Mouse (Mus musculus) forebrain, embryonic 14.5 days (tissue): Measurements from ENCODE around the gene Dnah12. TPM values are rescaled to one million over a fixed set of nuclear protein-coding genes. Genes with fewer than 3 reads are reported as not detected.

ENCODE experiments used
- ATAC-seq: fragments of 200-750 bp; cut with Nextera tagmentation; 2 replicates; pipeline ENCODE4 v1.8.0; 2017; ENCODE audit warnings: mild to moderate bottlenecking, moderate library complexity
- DNase-seq: peaks from one replicate; pipeline ENCODE4 v3.0.0-alpha.2; 2015; ENCODE audit warnings: low spot score
- H3K27ac ChIP-seq: fragments of 300-500 bp; sonication (generic); 2 replicates; pipeline ENCODE4 v1.5.1; 2014; ENCODE audit warnings: low read depth, mild to moderate bottlenecking, control low read depth, low read length, moderate library complexity
- H3K27me3 ChIP-seq: fragments of 300-500 bp; sonication (generic); replicated peaks from 2 replicates; pipeline ENCODE4 v1.6.1; 2014; ENCODE audit warnings: low read length, control low read depth, mixed read lengths; ENCODE audit not compliant: control insufficient read depth, insufficient read depth
- H3K36me3 ChIP-seq: fragments of 300-500 bp; sonication (generic); 2 replicates; pipeline ENCODE4 v1.6.1; 2014; ENCODE audit warnings: low read length, control low read depth; ENCODE audit not compliant: control insufficient read depth, insufficient read depth
- H3K4me1 ChIP-seq: fragments of 300-500 bp; sonication (generic); 2 replicates; pipeline ENCODE4 v1.6.1; 2014; ENCODE audit warnings: antibody characterized with exemption, low read length, control low read depth; ENCODE audit not compliant: control insufficient read depth, insufficient read depth
- H3K4me2 ChIP-seq: fragments of 300-500 bp; sonication (generic); 2 replicates; pipeline ENCODE4 v1.6.1; 2014; ENCODE audit warnings: mild to moderate bottlenecking, control low read depth, low read length
- H3K4me3 ChIP-seq: fragments of 300-500 bp; sonication (generic); 2 replicates; pipeline ENCODE4 v1.5.1; 2014; ENCODE audit warnings: low read depth, low read length, control low read depth
- H3K9ac ChIP-seq: fragments of 300-500 bp; sonication (generic); 2 replicates; pipeline ENCODE4 v1.6.1; 2014; ENCODE audit warnings: mild to moderate bottlenecking, low read length, control low read depth, moderate library complexity
- H3K9me3 ChIP-seq: fragments of 300-500 bp; sonication (generic); replicated peaks from 2 replicates; pipeline ENCODE4 v1.6.1; 2016; ENCODE audit warnings: low read length, control low read depth, mixed read lengths; ENCODE audit not compliant: control insufficient read depth
- WGBS: fragments of 180-500 bp; shearing (Covaris S2); extraction: QIAGEN DNeasy Blood & Tissue Kit; methylation state at CpG from one replicate; pipeline ENCODE4 v1.1.7; 2014; 5-methylcytosine and 5-hydroxymethylcytosine counted together
- polyA plus RNA-seq: library from polyadenylated mRNA; unstranded; fragments of >200 nt; fragmentation: Nextera tagmentation; extraction: Ambion mirVana; gene quantifications from 2 replicates; pipeline ENCODE4 v1.2.1, GENCODE M21; 2014

The Dnah12 gene
- polyA plus RNA-seq, 1 experiment from 2014 or later: 0.10 TPM

DNA sequence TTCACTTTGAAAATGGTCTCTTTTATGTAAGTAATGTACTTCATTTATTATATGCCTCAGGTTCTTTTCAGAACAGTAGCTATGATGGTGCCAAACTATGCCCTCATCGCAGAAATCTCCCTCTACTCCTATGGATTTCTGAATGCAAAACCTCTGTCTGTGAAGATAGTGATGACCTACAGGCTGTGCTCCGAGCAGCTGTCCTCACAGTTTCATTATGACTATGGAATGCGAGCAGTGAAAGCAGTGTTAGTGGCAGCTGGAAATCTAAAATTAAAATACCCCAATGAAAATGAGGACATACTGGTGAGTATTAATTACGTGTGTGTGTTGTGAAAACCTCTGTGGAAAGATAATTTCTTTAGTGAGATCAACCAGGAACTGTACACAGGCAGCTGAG, 80.5 kb downstream of the Dnah12 start:
- no peak for ATAC-seq
- WGBS: 80% methylated on average over 4 of the region's 4 CpGs
- H3K4me2 ChIP-seq: no peak overlapping the region

GRCm38 (mm10) chr14:26783731-26784130, 90.7 kb downstream of the Dnah12 start:
- Histone ChIP-seq H3K36me3 (no peaks in the 10 kb centered on the region), H3K4me2 (no peak overlapping the region), H3K4me3 (no peak overlapping the region), H3K4me1 (no peaks in the 10 kb centered on the region), H3K9ac (no peak overlapping the region), H3K27ac (no peak overlapping the region), H3K27me3 (no peaks in the 10 kb centered on the region), H3K9me3 (no peaks in the 10 kb centered on the region)
- 69% methylated on average over 4 of the region's 4 CpGs for WGBS
- DNase-seq (no peak), ATAC-seq (no peak)

More for the DNA sequence above, 80.5 kb downstream of the Dnah12 start:
- no peaks in the 10 kb centered on the region for H3K4me1 ChIP-seq
- H3K27me3 ChIP-seq: no peaks in the 10 kb centered on the region
- no peaks in the 10 kb centered on the region for H3K9me3 ChIP-seq
- no peak overlapping the region for H3K9ac ChIP-seq
- H3K36me3 ChIP-seq: no peaks in the 10 kb centered on the region
- H3K4me3 ChIP-seq: no peak overlapping the region
- no peak overlapping the region for H3K27ac ChIP-seq
- no peak for DNase-seq

GRCm38 (mm10) chr14:26785695-26786094, 92.6 kb downstream of the Dnah12 start:
- Histone ChIP-seq H3K27me3 (no peaks in the 10 kb centered on the region), H3K4me1 (no peaks in the 10 kb centered on the region), H3K9me3 (no peaks in the 10 kb centered on the region), H3K4me2 (no peak overlapping the region), H3K9ac (no peak overlapping the region), H3K4me3 (no peak overlapping the region), H3K27ac (no peak overlapping the region), H3K36me3 (no peaks in the 10 kb centered on the region)
- DNase-seq (peak; percentile 28), ATAC-seq (no peak)
- 42% methylated on average over 4 of the region's 4 CpGs for WGBS

DNA sequence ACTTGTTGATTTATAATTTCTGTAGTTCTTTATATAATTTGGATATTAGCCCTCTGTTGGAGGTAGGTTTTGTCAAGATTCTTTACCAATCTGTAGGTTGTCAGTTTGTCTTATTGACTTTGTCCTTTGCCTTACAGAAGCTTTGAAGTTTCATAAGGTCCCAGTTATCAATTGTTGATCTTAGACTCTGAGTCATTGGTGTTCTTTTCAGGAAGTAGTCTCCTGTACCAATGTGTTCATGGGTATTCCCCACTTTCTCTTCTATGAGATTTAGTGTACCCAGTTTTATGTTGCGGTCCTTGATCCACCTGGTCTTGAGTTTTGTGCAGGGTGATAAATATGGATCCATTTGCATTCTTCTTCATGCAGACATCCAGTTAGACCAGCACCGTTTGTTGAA, 101.4 kb downstream of the Dnah12 start:
- no peak for ATAC-seq
- 92% methylated on average over 2 of the region's 2 CpGs for WGBS
- no peak overlapping the region for H3K4me2 ChIP-seq

DNA sequence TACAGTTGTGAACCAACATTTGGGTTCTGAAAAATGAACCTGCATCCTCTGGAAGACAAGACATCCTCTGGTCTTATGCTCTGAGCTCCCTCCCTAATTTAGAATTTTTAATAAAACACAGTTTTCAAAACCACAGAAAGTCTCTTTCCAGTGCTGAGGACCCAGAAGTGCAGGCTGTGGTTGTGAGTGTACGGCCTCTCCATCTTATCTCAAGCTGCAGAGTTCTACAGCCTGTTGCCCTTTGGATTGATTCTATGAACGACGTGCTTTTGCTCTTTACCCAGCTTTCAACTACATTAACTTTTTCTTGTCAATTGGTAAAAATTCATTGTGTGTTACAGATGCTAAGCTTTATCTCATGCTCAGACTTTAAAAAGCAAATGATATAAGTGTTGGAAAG, 105.3 kb downstream of the Dnah12 start:
- Histone ChIP-seq H3K36me3 (no peaks in the 10 kb centered on the region), H3K27ac (no peak overlapping the region), H3K9ac (no peak overlapping the region), H3K4me1 (no peaks in the 10 kb centered on the region), H3K27me3 (no peaks in the 10 kb centered on the region), H3K4me2 (no peak overlapping the region), H3K9me3 (no peaks in the 10 kb centered on the region), H3K4me3 (no peak overlapping the region)
- 90% methylated on average over 3 of the region's 3 CpGs for WGBS
- ATAC-seq (no peak), DNase-seq (no peak)

More for the DNA sequence above, 101.4 kb downstream of the Dnah12 start:
- Histone ChIP-seq H3K9ac (no peak overlapping the region), H3K36me3 (no peaks in the 10 kb centered on the region), H3K27me3 (no peaks in the 10 kb centered on the region), H3K4me3 (no peak overlapping the region), H3K4me1 (no peaks in the 10 kb centered on the region), H3K9me3 (no peaks in the 10 kb centered on the region), H3K27ac (no peak overlapping the region)
- no peak for DNase-seq

DNA sequence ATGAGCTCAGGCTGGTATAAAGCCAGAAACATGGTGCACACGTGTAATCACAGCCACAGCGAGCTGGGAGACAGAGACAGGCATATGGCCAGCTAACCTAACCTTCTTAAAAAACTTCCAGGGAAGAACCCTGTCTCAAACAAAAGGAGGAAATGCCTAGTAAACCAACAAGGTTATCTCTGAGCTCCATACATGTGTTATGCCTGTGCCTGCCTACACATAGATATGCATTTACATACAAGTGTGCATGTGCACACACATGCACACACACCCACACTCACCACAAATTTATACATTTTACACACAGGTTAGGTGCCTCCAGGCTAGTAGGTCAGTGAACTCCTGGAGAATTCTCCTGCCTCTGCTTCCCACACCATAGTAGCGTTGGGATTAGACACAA, 106.2 kb downstream of the Dnah12 start:
- ATAC-seq: no peak
- no peak overlapping the region for H3K27ac ChIP-seq
- no peaks in the 10 kb centered on the region for H3K36me3 ChIP-seq
- H3K4me2 ChIP-seq: no peak overlapping the region
- no peak overlapping the region for H3K9ac ChIP-seq
- 73% methylated on average over 3 of the region's 3 CpGs for WGBS
- no peak overlapping the region for H3K4me3 ChIP-seq
- DNase-seq: no peak
- H3K9me3 ChIP-seq: no peaks in the 10 kb centered on the region
- H3K27me3 ChIP-seq: no peaks in the 10 kb centered on the region
- H3K4me1 ChIP-seq: no peaks in the 10 kb centered on the region

GRCm38 (mm10) chr14:26805500-26805899, 112.4 kb downstream of the Dnah12 start:
- Histone ChIP-seq H3K36me3 (no peaks in the 10 kb centered on the region), H3K4me1 (no peaks in the 10 kb centered on the region), H3K4me2 (no peak overlapping the region), H3K4me3 (no peak overlapping the region), H3K27ac (no peak overlapping the region), H3K9ac (no peak overlapping the region), H3K27me3 (no peaks in the 10 kb centered on the region), H3K9me3 (no peaks in the 10 kb centered on the region)
- 80% methylated on average over 7 of the region's 7 CpGs for WGBS
- no peak for DNase-seq
- no peak for ATAC-seq

DNA sequence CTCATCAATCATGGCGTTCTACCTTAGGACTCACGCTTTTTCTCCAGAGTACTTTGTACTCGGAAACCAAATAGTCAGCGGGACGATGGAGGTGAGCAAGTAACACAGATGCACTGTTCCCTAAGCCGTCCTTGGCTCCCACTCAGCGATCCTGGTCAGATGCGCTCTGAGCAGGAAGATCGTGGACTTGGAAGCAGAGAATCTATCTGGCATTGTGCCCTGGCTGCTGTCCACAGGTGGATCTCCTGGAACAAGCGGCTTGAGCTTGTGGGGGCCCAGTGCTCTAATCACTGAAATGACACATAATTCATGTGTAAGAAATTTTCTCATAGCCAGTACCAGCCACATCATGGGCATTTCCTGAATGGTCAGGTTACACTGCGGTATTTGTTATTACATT, 119.7 kb downstream of the Dnah12 start:
- DNase-seq (no peak), ATAC-seq (no peak)
- no peaks in the 10 kb centered on the region for H3K36me3 ChIP-seq
- no peak overlapping the region for H3K4me3 ChIP-seq
- WGBS: 87% methylated on average over 11 of the region's 11 CpGs
- H3K4me1 ChIP-seq: no peaks in the 10 kb centered on the region
- no peak overlapping the region for H3K4me2 ChIP-seq
- H3K27ac ChIP-seq: no peak overlapping the region
- no peaks in the 10 kb centered on the region for H3K9me3 ChIP-seq
- no peaks in the 10 kb centered on the region for H3K27me3 ChIP-seq
- H3K9ac ChIP-seq: no peak overlapping the region

GRCm38 (mm10) chr14:26813871-26814270, 120.8 kb downstream of the Dnah12 start:
- Histone ChIP-seq H3K4me1 (no peaks in the 10 kb centered on the region), H3K9me3 (no peaks in the 10 kb centered on the region), H3K27ac (no peak overlapping the region), H3K4me3 (no peak overlapping the region), H3K27me3 (no peaks in the 10 kb centered on the region), H3K4me2 (no peak overlapping the region), H3K36me3 (no peaks in the 10 kb centered on the region), H3K9ac (no peak overlapping the region)
- WGBS: 90% methylated on average over 2 of the region's 2 CpGs
- no peak for ATAC-seq
- no peak for DNase-seq
